17 mouse cellular contexts compared by ENCODE assay signal in the genomic region with DNA sequence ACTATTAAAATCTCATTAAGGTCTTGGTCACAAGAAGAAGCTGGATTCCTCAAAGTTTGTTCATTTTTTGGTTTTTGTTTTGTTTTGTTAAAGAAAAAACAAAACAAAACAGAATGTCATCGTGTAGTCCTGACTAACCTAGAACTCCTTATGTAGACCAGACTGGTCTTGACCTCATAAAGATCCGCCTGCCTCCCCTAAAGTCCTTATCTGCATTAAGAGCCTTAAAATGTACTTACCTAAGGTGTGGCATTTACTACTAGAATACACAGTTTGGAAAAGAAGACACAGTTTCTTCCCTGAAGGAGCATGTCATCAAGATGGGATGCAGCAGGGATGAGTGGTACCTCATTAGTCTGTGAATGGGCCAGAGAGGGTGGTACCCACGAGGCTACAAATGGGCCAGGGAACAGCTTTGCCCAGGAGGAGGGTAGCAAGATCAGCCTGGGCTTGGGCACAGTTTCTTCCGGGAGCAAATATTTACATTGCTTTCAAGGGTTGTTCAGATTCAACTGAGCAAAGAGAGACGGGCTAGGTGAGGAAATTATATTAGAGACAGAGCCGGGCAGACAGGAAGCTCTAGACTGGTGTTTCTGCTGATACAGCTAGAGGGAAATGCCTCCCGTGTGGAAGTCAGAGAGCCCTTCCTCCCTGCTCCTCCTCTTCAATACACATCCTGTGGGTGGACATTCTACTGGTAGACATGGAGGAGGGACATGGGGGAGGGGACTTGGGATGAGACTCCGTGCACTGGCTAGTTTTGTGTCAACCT. TPM values are rescaled to one million over a fixed set of nuclear protein-coding genes. Genes with fewer than 3 reads are reported as not detected.
DNase-seq lines count a peak whose midpoint lies in the region; ATAC-seq and TF ChIP-seq lines count a peak whose summit lies in the region.
"Had no signal": no experiment of that assay in that cellular context is flagged by ENCODE, and none has a peak within 500 bp of the region (broad histone marks: within the 10 kb centered on the region; RNA-seq: fewer than 3 reads in every experiment).

No protein-coding gene starts in this region.

- no peak overlapping the region for H3K4me3 ChIP-seq in heart, postnatal 0 days (ENCODE audit: low read depth, low read length)
- H3K4me3 ChIP-seq: embryonic facial prominence, embryonic 15.5 days; forebrain, embryonic 15.5 days; hindbrain, embryonic 10.5 days; layer of hippocampus, adult 2 months; liver, embryonic 13.5 days; midbrain, embryonic 15.5 days; neural tube, embryonic 13.5 days had no signal

- no peak for ATAC-seq in heart, postnatal 0 days (ENCODE audit: insufficient read depth, low read depth)
- peak; percentile 52; the same call in 1 of the 2 replicates for ATAC-seq in common myeloid progenitor, adult 5-6 weeks (replicated peaks; ENCODE audit: low read depth, poor library complexity, severe bottlenecking)
- ATAC-seq: forebrain, embryonic 15.5 days; midbrain, embryonic 15.5 days had no signal

- no peaks in the 10 kb centered on the region for H3K9me3 ChIP-seq in heart, postnatal 0 days (replicated peaks; ENCODE audit: control insufficient read depth, low read length)
- H3K9me3 ChIP-seq: embryonic facial prominence, embryonic 15.5 days; forebrain, embryonic 15.5 days; hindbrain, embryonic 10.5 days; liver, embryonic 13.5 days; midbrain, embryonic 15.5 days; neural tube, embryonic 13.5 days had no signal

- no peak for TF ChIP-seq CTCF in heart, postnatal 0 days (IDR thresholded peaks at IDR 0.05; ENCODE audit: low read depth)

- TF ChIP-seq EP300 in heart, postnatal 0 days (IDR thresholded peaks at IDR 0.05; ENCODE audit: low read depth): 0 out of 2 replicates have a peak, but pooled peaks have one; percentile 20

- peak; percentile 18 for DNase-seq in heart, postnatal 0 days (ENCODE audit: low spot score)
- DNase-seq in heart, adult 18-20 months: no peak
- peak; percentile 27 to 42 for DNase-seq in kidney, postnatal 36 days
- peak; percentile 68 for DNase-seq in lung, postnatal 36 days
- DNase-seq in natural killer cell, adult 2 months (ENCODE audit: low spot score in 2 of 2): no peak
- DNase-seq in cerebellum, adult 18-20 months: no peak
- DNase-seq: cerebellum, adult 11 months; gastrocnemius, postnatal 14 days; liver, embryonic 13.5 days; right cerebral cortex, adult 18-20 months had no signal

- 52% methylated on average over 8 of the region's 8 CpGs for WGBS in heart, postnatal 0 days

- no peaks in the 10 kb centered on the region for H3K27me3 ChIP-seq in heart, postnatal 0 days (ENCODE audit: control insufficient read depth, insufficient read depth, low read length)
- H3K27me3 ChIP-seq: embryonic facial prominence, embryonic 15.5 days; forebrain, embryonic 15.5 days; midbrain, embryonic 15.5 days; neural tube, embryonic 13.5 days had no signal

- no peak overlapping the region for H3K27ac ChIP-seq in heart, postnatal 0 days (ENCODE audit: low read depth)
- H3K27ac ChIP-seq: embryonic facial prominence, embryonic 15.5 days; forebrain, embryonic 15.5 days; hindbrain, embryonic 10.5 days; layer of hippocampus, adult 2 months; liver, embryonic 13.5 days; midbrain, embryonic 15.5 days; neural tube, embryonic 13.5 days had no signal

- no peaks in the 10 kb centered on the region for H3K4me1 ChIP-seq in heart, postnatal 0 days (ENCODE audit: control insufficient read depth, insufficient read depth)
- H3K4me1 ChIP-seq: midbrain, embryonic 15.5 days had no signal

- no peak overlapping the region for H3K9ac ChIP-seq in heart, postnatal 0 days (replicated peaks; ENCODE audit: low read depth, low read length)
- H3K9ac ChIP-seq: embryonic facial prominence, embryonic 15.5 days; forebrain, embryonic 15.5 days; liver, embryonic 13.5 days; midbrain, embryonic 15.5 days; neural tube, embryonic 13.5 days had no signal

- no peaks in the 10 kb centered on the region for H3K36me3 ChIP-seq in heart, postnatal 0 days (replicated peaks; ENCODE audit: control insufficient read depth, insufficient read depth, low read length)
- H3K36me3 ChIP-seq: embryonic facial prominence, embryonic 15.5 days; forebrain, embryonic 15.5 days; hindbrain, embryonic 10.5 days; liver, embryonic 13.5 days; midbrain, embryonic 15.5 days; neural tube, embryonic 13.5 days had no signal

- H3K4me2 ChIP-seq in heart, postnatal 0 days (ENCODE audit: low read depth, low read length): no peak overlapping the region
- H3K4me2 ChIP-seq: embryonic facial prominence, embryonic 15.5 days; forebrain, embryonic 15.5 days; liver, embryonic 13.5 days; midbrain, embryonic 15.5 days; neural tube, embryonic 13.5 days had no signal

RNA-seq across cellular contexts. Expression of gene Cmtm8, which starts 7.6 kb away (rescaled TPM):
- total RNA-seq in heart, postnatal 0 days (2014; rRNA removed; ENCODE audit: low replicate concordance): 14.8 and 17.5 TPM in 2 replicates
- polyA plus RNA-seq in heart, postnatal 0 days (2015; fragmentation: Nextera tagmentation; extraction: Ambion mirVana): 13.3 and 14.4 TPM in 2 replicates
- 10 to 100 TPM; 11.5 to 11.6 TPM for total RNA-seq in heart, adult 18-20 months (2021)
- total RNA-seq in common myeloid progenitor, adult 5-6 weeks (2017): 3.1 TPM in 1 of 2 replicates, not detected in the other

Comparison
In these comparisons a context has a peak if more than half of its experiments do, and no peak if none do; other contexts are left out.
1. DNase-seq: peak in heart, postnatal 0 days (single experiment), kidney, postnatal 36 days (2 of 2) and lung, postnatal 36 days (single experiment); none in heart, adult 18-20 months (0 of 2), natural killer cell, adult 2 months (0 of 2) and cerebellum, adult 18-20 months (0 of 2).